Mouse (Mus musculus) erythroblast, embryonic 14.5 days (primary cell): Measurements from ENCODE around the gene Lats2.

Experiments used
- GATA1 ChIP-seq: IDR thresholded peaks from 2 replicates; pipeline ENCODE4 v1.6.1; 2012; ENCODE audit warnings: low read length, inconsistent platforms, mixed read lengths
- TAL1 ChIP-seq: IDR thresholded peaks from 3 replicates; pipeline ENCODE4 v1.6.1; 2012; ENCODE audit warnings: low read length, inconsistent platforms, mixed read lengths

DNA sequence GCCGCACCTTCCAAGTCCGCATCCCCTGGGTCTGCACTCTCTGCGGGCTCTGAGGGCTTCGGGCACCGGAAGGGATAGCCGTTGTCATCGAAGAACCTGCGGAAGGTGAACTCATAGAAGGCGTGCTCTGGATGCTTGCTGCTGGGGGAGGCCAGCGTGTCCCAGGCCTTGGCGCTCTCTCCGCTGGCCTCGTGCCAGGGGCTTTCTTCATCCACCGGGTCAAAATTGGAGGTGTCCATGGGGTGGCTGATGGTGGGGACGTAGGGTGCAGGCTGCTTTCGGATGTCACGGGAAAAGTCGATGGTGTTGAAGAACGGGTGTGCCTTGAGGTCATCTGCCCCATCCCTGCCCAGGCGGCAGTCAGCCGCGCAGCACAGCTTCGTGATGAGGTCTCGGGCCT, 66.9 kb downstream of the Lats2 start:
- no peak for TF ChIP-seq TAL1
- TF ChIP-seq GATA1 = no peak
